Mouse (Mus musculus) bone marrow macrophage, adult 2 months (primary cell): ENCODE data around the gene Rnf31.

Experiments
- CTCF ChIP-seq: IDR thresholded peaks from 2 replicates; pipeline ENCODE4 v1.5.1; 2012; ENCODE audit warnings: low read depth, mild to moderate bottlenecking, low read length, moderate library complexity
- POLR2A ChIP-seq: IDR thresholded peaks from 2 replicates; pipeline ENCODE4 v1.6.1; 2012; ENCODE audit warnings: mild to moderate bottlenecking, low read depth, low read length, borderline replicate concordance

DNA sequence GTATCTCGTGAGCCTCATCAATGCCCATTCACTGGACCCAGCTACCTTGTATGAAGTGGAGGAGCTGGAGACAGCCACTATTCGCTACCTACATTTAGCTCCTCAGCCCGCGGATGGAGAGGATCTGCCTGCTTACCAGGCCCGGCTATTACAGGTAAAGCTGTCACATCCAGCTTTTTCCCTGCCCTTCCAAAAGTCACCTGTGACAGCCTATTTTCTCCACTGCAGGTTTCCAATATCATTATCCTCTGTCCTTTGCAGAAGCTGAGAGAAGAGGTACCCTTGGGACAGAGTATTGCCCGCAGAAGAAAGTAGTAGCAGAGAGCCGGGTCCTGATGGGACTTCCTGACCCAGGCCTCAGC, 11.7 kb downstream of the Rnf31 start, which contains the start of gene Irf9:
- TF ChIP-seq POLR2A, result no peak
- TF ChIP-seq CTCF, result no peak
